Mouse (Mus musculus) naive thymus-derived CD4-positive, alpha-beta T cell, adult 2 months (primary cell): Measurements from ENCODE around the gene Phf23.
A peak's percentile ranks its signal among the peaks of the same experiment; 100 is the strongest.

Experiments
- DNase-seq: peaks from one replicate; pipeline ENCODE4 v3.0.0-alpha.2; 2011; ENCODE audit warnings: low read depth

Gene Phf23

DNA sequence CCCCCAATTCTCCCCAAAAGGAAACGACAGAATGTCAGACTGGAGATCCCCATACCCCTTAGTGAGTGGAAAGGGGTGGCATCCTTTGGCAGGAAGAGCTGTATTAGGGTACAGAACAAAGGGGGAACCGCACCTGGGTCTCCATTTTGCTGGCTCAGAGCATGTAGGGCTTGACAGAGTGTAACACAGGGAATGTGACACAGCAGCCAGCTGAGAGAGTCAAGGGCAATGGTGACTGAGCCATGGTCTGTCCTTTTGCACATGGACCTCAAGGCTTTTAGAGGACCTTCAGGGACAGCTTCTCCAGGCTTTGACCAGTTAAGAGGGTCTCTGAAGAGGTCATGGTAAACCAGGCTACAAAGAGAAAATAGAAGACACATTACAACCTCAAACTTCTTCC is 20.7 kb upstream of the Phf23 start:
- no peak for DNase-seq

DNA sequence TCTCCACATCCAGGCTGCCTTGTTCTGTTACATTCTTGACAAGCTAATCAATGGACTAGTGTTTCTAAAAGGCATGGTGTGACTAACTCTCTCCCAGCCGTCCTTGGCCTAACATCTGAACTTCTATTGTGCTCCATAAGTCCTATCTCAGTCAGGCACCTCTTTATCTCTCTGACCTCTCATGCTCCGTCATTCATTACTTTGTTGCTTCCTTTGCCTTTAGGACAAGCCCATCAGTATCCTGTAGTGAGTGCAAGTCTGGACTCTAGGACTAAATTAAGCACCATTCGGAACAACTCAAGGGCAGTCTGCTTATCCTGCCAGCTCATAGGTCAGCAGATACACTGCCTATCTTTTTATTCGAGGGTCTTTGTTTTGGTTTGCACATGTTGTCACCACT is 19.3 kb upstream of the Phf23 start:
- no peak for DNase-seq

- no peak for DNase-seq
Measured at GRCm38 (mm10) chr11:69979827-69980195, 15.8 kb upstream of the Phf23 start.

GRCm38 (mm10) chr11:69980196-69981140 is 15.1 kb upstream of the Phf23 start:
- DNase-seq: peak; percentile 94

DNA sequence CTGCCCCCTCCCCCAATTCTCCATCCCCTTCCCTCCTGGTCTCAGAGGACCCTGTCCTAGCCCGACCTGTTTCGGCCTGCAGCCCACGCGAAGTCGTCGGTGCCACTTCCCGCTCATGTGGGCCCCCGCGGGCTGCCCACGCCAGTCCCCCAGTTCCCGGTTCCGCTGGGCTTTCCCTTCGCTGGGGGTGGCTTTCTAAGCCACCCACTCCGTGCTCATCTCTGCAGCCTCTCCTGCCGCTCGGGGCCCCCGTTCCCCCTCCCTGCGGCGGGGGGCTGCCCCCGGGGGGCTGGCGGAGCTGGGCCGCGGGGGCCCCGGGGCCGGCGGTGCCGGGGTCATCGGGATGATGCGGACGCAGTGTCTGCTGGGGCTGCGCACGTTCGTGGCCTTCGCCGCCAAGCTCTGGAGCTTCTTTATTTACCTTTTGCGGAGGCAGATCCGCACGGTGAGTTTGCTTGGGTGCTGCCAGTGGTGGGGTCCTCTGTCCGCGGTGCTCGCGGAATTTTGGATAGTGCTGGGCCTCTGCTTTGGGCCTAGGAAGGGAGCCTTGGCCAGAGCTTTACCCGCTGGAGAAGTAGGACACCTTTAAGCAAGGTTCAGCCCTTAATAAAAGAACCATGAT is 14.3 kb upstream of the Phf23 start, which contains the start of gene Ctdnep1:
Gene Ctdnep1, plus strand, starts transcription at position 16 of the 622 bp plus-strand sequence.
- DNase-seq: no peak

DNA sequence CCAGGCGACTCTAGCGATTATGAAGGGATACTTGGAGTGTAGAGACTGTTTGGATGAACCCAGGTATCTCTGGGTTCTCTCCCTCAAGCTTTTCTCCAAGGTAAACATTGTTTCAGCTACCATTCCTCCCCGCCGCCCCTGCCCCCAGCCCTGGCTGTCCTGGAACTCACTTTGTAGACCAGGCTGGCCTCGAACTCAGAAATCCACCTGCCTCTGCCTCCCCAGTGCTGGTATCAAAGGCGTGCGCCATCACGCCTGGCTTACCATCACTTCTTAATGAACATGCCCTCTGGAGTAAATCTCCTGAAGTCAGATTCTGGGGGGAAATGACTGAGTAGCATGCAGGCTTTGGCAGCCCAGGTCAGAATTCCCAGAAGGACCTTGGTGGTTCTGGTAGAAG is 13.4 kb upstream of the Phf23 start, which contains the start of gene Elp5:
Gene Elp5, minus strand, starts transcription at position 293 of the 400 bp plus-strand sequence.
- DNase-seq: no peak

GRCm38 (mm10) chr11:69982877-69983276 is 12.7 kb upstream of the Phf23 start:
- DNase-seq: no peak

DNA sequence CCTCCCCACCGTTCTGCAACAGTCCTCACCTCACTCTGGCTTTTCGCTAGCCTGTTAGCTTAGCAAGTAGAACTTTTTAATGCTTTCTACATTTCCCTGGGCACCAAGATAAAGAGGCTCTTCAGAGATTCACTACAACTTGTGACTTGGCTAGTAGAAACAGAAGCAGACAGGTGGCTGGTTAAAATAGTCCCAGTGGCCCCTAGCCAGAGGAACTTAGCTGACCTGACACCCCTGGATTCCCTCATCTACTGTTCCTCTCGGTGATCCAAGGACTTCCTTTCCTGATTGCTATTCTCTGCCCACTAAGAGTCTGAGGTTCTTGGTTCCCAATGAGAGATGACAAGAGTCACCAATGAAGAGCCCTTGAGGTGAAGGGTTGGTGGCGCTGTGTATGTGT is 12.2 kb upstream of the Phf23 start:
- no peak for DNase-seq

DNA sequence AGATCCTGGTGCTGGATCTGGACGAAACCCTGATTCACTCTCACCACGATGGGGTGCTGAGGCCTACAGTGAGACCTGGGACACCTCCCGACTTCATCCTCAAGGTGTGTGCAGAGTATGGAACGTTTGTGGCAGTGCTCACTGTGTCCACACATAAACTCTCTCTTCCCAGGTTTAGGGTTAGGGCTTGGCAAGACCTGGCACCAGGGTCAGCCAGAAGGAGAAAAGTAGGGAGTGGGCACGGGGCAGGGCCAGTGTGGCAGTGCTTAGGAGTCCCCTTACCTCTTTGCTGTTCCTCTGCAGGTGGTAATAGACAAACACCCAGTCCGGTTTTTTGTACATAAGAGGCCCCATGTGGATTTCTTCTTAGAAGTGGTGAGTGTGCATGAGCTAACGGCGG is 11.1 kb upstream of the Phf23 start:
- no peak for DNase-seq

DNA sequence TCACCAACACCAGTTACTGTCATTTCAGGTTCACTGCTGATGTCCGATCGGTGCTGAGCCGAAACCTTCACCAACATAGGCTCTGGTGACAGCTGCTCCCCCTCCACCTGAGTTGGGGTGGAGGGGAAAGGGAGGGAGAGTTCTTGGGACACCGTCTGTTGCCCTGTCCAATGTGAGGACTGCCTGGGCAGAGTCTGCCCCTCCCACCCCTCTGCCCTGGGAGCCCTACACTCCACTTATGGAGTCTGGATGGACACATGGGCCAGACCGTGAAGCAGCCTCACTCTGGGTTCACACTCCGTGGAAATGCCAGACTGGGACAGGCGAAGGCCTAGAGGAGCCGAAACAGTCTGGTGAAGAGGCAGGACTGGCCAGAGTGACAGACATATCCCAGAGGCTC is 5.6 kb upstream of the Phf23 start:
- no peak for DNase-seq

- peak; percentile 98 for DNase-seq
Measured at GRCm38 (mm10) chr11:69990850-69991691, 4.5 kb upstream of the Phf23 start, which contains the start of gene Gabarap. Gene Gabarap (plus strand): TSS chr11:69991143.

DNA sequence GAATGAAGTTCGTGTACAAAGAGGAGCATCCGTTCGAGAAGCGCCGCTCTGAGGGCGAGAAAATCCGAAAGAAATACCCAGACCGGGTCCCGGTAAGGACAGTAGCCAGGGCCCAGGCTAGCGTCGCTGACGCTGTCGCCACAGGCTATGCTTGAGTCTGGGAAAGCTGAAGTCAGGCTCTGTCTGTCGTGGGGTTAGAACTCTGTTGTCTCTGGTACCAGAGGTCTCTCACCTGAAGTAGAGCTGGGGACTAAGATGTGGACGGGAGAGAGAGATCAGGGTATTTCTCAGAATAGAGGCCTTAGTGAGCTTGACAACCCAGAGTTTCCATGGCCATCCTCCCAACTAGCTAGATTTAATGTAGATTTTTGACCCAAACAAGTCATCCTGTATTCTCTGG is 3.9 kb upstream of the Phf23 start:
- no peak for DNase-seq

DNA sequence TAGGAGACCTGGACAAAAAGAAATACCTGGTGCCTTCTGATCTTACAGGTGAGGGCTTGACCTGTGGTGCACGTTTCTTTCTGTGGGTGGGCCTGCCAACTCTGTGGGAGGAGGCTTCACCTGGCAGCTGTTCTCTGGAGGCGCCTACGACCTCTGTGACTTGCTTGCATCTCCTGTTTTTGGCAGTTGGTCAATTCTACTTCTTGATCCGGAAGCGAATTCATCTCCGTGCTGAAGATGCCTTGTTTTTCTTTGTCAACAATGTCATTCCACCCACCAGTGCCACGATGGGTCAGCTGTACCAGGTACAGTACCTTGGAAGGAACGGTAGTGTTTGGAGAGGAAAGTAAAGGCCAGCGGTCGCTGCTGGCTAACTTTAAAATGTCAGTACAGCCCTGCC is 3.2 kb upstream of the Phf23 start:
- no peak for DNase-seq

DNA sequence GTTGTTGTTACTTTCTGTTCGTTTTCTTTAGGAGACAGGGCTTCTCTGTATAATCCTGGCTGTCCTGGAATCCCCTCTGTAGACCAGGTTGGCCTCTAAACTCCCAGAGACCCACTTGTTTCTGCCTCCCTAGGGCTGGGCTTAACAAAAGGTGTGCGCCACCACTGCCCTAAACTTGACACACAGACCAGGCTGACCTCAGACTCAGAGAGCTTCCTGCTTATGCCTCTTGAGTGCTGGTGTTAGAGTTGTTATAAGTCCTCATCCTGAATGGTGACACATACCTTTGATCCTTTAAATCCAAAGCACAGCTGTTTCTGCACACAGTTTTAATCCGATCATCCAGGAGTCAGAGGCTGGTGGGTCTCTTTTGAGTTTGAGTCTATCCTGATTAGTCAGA is 2.6 kb upstream of the Phf23 start:
- DNase-seq: no peak

- DNase-seq: no peak
Measured at GRCm38 (mm10) chr11:69994401-69995090, 1.0 kb upstream of the Phf23 start.

DNA sequence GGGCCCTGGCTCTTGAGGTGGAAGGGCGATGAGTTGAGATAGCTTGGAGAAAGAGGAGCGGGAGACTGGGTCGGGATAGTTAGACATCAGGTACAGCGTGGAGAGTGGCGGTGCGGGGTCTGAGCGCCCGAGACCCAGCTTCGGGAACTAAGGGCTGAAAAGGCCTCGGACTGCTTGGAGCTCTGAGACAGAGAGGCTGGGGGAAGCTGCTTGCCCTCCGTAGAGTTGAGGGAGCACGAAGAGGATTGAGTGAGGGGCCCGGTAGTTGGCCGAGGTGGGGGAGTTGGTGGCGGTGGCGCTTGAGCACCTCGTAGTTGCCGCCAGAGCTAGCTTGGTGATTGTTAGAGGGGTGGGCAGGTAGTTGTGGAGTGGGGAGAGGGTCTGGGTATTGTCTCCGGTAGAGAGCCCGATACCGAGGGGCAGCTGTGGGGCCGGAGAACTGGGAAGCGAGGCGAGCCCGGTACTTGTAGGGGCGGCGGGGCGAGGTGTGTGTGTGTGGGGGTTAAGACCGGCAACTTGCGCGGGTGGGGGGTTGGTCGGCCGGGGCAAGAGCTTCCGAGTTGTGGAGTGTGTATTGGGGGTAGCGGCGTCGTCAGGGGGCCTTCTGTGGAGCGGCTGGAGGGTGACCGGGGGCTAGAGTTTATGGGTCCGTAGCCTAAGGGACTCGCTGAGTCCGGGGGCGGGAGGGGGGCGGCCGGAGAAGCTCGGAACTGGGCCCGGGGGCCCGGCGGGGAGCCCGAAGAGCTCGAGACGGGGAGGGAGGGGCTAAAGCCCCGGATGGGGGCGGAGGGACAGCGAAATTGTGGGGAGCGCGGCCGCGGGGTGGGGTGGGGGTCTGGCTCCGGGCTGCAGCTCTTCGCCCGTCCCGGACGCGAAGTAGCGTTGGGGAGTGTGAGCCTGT is 834 bp downstream of the Phf23 start:
- peak; percentile 76 for DNase-seq

DNA sequence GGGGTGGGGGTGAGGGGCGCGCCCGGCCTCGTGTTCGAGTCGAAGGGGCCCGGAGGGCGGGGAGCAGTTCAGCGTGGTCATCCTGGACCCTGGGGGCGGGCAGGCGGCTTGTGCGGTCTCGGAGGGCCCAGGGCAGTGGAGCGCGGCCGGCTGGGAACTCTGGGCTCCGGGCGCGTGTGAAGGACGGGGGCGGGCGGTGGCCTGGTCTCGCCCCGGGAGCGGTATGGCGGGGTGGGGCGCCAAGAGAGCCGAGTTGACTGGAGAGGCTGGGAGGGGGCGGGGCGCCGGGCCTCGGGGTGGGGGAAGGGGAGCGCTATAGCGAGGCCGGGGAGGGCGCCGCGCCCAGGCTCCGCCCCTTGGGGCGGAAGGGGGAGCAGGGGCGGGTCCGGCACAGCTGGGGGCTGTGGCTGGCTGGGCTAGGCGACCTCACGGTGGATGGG is 1.5 kb downstream of the Phf23 start:
- DNase-seq: peak; percentile 86

- DNase-seq: peak; percentile 39
Measured at GRCm38 (mm10) chr11:69998567-69999491, 3.3 kb downstream of the Phf23 start.

GRCm38 (mm10) chr11:69999666-70000065 is 4.1 kb downstream of the Phf23 start:
- DNase-seq: no peak
